Mouse (Mus musculus): ENCODE measurements at regions not wholly inside any gene's neighbourhood (a gene's known extent, or its start where the extent isn't known, plus 50 kb on each side); places are given as distances from the start of the nearest gene placed in this dataset.
"Not testable (repeated sequence)": the region's sequence is repeated elsewhere in the genome, so short reads cannot be mapped to it uniquely, and the experiment has no call there.

DNA sequence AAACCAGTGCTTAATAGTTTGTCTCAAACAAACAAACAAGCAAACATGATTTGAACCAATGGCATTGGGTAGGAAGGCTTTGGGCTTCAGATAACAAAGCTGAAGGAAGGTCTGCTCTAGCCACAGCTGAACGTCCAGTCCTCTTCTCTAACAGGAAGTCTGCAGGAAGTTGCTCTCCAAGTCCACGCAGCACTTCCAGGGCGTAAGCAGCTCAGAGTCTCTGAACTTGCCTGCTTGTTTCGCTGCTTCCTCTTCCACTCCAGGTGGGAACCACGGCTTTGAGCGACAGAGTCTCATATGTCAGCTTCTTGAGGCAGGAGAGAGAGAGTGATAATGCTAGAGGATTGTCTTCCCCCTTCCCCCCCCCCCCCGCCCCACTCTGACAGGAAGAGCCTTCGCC lies 123.6 kb downstream of the Tnfrsf21 start:
- peak; percentile 19; the same call in 1 of the 2 replicates for ATAC-seq (ENCODE audit: poor library complexity, severe bottlenecking)

DNA sequence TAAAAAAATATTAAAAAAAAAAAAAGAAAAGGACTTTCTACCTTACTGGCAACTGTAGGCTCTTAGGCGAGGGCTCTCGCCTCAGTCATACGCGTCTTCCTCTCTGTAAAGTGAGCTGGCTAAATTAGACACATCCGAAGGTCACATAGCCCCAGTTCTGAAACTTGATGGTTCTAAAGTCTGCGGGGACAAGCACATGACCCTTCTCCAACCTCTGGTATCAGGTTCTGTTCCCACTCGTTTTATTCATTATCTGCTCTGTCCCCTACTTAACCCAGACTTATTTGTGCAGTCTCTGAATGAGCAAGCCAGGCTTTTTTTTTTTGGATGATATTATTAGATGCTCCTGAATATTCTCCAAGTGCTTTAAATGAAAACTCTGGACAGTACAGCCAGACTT lies 125.4 kb downstream of the Tnfrsf21 start:
- no peak for ATAC-seq (ENCODE audit: poor library complexity, severe bottlenecking)

DNA sequence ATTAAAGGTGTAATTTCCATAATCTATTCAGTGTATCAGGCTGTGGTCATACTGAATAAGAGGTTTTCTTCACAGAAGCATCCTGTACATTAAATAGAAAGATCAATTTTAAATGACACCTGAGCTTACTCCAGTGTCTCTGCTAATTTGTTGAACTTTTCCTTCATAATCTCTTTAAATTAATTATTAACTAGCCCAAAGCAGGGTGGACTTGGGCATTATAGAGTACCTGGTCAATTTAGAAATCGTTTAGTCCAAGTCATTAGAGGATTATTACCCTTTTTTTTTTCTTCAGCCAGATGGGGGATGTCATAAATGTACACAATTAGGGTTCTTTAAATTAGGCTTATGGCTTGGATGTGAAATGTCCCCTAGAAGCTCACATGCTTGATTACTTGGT lies 124.4 kb upstream of the Adgrf1 start:
- ATAC-seq (ENCODE audit: poor library complexity, severe bottlenecking), result no peak

DNA sequence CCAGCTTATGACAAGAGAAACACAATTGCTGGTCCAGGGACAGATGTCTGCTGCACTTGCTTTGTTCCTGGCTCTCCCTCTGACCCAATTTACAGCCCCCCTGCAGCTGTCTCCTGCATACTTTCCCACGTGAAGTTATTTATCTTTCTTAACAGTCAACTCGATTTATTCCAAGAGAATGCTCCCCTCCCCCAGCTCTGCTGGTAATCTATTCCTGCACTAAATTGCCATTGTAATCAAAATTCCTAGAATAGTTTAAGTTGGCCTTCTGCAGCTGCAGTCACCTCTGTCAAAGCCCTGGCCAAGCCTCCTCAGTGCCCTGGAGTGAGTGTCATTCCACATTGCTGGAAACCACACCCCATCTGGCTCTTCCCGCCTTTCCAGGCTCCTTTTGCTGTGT lies 122.2 kb upstream of the Adgrf1 start:
- ATAC-seq (ENCODE audit: poor library complexity, severe bottlenecking), result no peak

DNA sequence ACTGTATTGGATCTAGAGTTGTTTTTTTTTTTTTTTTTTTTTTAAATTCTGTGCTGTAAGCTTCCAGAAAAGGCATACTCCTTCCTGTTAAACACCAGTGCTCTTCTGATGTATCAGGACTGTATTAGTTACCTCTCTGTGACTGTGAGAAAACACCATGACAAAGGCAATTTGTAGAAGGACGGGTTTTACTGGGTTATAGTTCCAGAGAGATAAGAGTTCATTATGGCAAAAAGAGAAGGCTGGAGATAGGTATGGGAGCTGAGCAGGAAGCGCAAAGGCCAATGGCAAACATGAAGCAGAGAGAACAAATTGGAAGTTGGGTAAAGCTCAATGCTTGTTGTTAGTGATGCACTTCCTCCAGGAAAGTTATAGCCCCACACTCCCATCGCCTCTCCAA lies 117.5 kb upstream of the Adgrf1 start:
- no peak for ATAC-seq (ENCODE audit: poor library complexity, severe bottlenecking)

DNA sequence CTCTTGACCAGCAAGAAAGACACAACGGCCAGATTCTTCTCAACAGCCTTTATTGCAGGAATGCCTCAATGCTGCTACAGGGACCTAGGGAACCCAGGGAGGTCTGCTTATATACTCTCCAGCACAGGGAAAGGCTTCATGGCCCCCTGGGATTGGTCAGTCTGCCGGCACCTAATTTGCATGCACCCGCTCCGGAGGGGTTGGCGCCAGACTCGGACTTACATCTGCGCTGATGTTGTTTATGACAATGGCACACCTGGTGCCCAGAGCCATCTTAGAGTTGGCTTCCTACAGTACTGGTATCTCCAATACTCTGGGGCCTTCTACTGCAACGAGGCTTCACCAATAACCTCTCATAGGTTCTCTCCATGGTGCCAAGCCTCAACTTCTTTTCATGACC lies 114.9 kb upstream of the Adgrf1 start:
- not testable (repeated sequence) for ATAC-seq (ENCODE audit: poor library complexity, severe bottlenecking)

DNA sequence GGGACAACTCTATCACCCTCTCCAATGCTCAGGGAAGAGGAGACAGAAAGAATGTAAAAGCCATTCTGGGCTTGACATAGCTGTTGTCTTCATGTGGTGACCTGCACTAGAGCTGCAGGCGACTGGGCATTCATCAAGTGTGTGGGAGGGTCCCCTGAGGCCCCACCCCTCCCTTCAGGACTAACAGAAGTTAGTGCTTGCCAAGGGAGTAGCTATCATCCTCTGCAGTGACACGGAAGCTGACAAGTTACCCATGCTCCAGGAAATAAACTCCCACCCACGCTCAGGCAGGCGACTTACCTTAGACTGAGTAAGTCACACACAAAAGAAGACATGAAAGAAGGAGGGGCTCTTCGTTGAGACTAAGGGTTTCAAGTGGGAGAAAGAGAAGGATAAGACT lies 114.0 kb upstream of the Adgrf1 start:
- ATAC-seq (ENCODE audit: poor library complexity, severe bottlenecking), result no peak

DNA sequence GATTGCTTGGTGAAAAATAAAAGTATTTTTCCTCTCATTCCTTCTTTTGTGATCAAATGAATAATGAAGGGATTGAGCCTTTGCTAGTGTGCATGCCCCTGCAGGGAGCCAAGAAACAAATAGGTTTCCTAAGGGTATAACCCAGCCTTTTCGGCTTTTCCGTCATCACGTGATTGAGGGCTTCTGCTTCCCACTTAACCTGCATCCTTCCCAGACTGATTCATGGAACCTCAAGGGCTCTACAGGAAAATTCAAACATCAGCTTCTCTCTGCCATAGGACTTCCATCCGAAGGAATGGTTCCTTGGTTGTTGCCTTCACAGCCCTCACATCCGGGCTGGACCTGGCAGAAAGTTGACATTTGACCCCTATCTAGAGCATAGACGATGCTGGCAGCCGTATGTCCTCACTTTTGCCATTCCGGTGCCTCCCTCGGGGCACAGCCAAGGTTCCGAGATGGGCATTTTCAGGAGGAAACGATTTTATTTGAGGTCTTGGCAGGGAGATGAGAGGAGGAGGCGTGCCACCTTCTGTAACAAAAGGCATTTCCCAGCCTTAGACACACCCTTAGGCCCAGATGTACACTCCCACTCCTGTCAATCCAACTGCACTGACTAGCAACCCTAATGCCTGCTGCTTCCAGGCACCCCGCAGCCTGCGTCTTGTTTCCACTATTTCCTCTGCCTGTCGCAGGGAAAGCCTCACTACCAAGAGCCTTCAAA lies 112.2 kb upstream of the Adgrf1 start:
- peak; percentile 52 for ATAC-seq (ENCODE audit: poor library complexity, severe bottlenecking)

DNA sequence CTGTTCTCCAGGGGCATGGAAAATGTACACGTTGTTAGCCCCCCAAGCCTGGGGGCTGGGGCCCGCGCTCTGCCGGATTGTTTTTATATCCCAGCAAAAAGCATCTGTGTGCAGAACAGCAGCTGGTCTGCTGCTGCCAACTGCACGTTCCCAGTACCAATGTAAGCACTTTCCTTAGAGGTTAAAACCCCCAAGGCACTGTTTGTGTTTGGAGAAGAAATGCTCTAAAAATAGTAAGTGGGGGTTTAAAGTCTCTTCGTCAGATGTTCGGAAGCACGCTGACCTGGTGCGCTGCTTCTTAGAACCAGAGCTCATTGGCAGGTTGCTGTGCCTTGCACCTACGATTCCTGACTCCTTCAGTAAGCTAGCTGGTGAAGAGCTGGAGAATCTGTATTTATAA lies 111.4 kb upstream of the Adgrf1 start:
- no peak for ATAC-seq (ENCODE audit: poor library complexity, severe bottlenecking)

DNA sequence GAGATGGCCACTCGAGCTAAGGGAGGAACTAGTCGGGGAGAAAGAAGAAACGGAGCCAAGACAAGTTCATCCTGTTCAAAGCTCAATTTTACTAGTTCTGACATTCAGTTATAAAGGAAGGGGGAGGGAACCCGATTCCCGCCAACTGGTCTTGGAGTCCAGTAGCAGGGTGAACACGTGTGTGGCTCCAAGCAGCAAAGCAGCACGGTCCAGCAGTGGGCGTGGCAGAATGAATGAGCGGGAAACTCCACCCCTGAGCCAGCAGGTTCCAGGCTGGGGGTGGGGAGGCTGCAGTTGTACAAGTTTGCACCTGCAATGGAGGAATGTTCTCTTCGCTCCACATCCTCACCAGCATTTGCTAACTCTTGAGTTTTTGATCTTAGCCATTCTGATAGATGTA lies 108.8 kb upstream of the Adgrf1 start:
- ATAC-seq (ENCODE audit: poor library complexity, severe bottlenecking), result not testable (repeated sequence)

DNA sequence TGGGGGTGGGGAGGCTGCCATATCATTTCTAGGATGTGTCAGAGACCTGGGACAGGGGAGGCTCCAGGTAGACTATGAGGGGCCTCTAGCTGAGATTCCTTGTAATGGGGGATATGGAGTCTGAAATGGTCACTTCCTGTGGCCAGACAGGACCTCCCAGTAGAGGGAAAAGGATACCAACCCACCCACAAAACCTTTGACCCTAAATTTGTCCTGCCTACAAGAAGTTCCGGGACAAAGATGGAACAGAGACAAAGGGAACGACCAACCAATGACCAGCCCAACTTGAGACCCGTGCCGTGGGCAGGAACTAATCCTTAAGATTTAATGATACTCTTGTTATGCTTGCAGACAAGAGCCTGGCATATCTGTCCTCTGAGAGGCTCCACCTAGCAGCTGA lies 107.0 kb upstream of the Adgrf1 start:
- ATAC-seq (ENCODE audit: poor library complexity, severe bottlenecking), result no peak

DNA sequence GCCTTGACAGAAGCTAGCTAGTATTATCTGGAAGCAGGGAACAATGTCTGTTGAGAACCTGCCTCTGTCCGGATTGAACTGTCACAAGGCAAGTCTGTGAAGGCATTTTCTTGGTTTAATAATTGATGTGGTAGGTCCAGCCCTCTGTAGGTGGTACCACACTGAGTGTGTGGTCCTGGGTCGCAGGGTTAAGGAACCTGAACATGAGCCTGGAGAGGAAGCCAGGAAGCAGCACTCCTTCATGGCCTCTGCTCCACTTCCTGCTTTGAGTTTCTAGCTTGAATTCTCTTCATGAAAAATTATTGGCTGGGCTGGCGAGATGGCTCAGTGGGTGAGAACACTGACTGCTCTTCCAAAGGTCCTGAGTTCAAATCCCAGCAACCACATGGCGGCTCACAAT lies 104.0 kb upstream of the Adgrf1 start:
- ATAC-seq (ENCODE audit: poor library complexity, severe bottlenecking), result peak; percentile 40; the same call in 1 of the 2 replicates

DNA sequence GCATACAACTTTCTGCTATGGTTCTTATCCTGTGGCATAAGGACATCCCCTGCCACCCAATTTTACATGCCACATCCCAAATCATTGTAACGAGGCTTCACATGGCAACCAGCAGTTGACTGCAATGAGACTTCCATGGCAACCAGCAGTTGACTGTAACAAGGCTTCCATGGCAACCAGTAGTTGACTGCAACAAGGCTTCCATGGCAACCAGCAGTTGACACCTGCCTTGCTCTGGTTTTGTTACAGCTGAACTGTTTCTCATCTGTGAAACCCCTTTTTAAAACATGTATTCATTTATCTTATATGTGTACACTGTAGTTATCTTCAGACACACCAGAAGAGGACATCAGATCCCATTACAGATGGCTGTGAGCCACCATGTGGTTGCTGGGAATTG lies 100.7 kb upstream of the Adgrf1 start:
- no peak for ATAC-seq (ENCODE audit: poor library complexity, severe bottlenecking)

DNA sequence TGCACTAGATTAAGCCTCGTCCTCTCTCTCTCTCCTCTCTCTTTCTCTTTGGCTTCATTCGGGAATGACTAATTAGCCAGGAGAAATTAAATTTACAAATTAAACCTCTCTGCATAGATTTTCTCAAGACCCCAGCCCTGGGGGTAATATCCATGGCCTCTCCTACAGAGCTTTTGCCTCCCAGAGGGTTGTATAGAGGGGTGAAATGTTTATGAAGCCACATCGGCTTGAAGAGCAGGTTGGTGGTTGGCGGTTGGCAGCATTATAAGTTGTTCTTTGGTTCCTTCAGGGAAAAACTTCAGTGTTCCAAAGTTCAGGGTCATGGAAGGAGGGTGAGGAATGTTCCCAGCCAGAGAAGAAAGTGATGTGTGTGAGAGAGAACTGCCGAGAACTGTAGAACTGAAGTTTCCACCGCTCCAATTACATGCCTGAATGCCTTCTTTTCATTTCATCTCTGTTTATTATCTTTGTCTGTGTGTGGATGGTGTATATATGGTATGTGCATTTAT lies 97.4 kb upstream of the Adgrf1 start:
- no peak for ATAC-seq (ENCODE audit: poor library complexity, severe bottlenecking)

DNA sequence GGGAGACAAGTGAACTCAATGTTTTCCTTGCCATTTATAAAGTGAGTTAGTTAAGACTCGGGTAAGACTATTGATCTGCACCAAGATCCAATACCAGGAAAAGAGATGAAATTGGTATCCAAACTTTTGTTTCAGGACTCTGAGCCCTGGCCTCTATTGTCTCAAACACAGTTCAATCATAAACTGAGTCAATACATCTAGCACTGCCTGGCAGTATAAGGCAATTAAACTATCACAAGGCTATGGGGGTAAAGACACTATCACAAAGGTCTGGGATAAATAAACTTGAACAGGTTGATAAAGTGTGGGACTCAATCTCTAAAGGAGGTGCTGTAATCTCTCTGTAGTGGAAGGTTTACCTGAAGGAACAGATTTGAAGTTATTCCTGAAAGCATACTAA lies 95.3 kb upstream of the Adgrf1 start:
- no peak for ATAC-seq (ENCODE audit: poor library complexity, severe bottlenecking)

DNA sequence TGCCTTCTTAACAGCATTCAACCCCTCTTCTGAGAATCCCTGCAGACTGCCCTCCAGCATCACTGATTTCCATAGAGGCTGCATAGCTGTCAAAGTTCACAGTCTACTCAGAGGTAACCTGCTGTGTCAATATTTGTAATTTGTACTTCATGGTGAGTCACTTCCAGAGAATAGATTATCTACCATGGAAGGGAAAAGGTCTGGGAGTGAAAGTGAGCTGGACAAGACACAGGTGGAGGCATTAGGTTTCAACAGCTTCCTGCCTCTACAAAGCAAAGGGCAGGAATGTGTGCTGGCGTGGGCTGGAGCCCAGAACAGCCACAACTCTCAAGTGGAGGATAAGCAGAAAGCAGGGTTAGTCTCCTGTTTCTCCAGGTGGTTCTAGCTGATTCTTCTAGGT lies 92.9 kb upstream of the Adgrf1 start:
- ATAC-seq (ENCODE audit: poor library complexity, severe bottlenecking), result no peak

DNA sequence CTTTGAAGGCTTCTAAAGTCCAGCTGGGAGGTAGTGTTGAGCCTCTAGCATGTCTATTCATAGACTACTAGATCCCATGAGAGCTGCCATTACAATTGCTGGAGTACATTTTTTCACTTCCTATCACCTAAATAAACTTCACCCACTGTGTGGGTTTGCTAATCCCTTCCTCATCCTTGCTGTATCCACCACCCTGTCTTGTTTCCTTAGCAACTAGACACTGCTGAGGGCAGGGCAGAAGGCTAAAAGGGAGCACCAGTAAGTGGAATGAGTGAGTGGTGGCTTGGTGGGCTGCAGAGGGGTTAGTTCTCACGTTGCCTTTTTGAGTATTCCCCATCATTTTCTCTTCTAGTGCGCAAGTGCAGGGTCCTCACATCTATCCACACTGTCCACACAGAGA lies 80.1 kb upstream of the Adgrf1 start:
- ATAC-seq (ENCODE audit: poor library complexity, severe bottlenecking), result peak; percentile 75

DNA sequence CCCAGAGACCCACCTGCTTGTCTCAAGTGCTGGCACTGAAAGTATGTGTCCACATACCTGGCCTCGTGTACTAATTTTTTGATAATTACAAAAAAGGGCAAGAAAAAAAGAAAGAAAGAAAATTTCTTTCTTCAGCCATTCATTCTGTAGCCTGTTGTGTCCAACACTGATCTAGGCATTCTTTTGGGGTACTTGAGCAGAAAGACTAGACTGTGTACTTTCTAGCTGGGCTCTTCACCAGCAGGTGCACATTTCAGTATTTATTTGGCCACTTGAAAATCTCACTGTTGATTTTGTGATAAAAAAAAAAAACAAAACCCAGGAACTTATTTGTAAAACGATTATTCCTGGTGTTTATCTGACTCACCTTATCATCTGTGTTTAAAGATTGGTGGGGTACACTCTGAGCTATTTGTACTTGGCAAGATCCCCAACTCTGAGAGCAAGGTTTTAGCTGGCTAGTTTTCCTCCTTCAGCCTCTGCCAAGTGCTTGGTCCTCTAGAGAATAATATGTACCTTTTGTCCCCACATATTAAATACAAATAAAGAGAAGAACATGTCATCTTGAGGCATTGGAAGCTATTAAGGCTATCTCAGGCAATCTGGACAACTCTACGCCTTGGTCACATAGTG lies 79.2 kb upstream of the Adgrf1 start:
- ATAC-seq (ENCODE audit: poor library complexity, severe bottlenecking), result no peak

DNA sequence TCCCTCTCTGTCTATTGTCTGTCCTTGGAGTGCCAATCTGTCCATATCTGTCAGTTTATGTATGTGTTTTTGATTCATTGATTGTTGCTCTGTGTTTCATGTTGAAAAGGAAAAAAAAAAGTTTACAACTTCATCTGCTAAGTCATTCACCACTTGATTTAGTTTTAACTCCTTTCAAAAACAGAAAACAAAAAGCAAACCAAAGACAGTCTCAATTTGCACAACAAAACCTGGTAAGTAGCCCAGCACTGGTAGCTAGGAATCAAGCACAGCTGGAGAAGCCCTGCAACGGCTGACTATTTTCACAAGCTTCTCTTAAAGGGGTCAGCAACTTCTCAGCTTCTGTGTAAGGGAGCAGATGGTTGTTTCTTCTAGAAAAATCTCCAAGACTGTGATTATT lies 72.9 kb upstream of the Adgrf1 start:
- no peak for ATAC-seq (ENCODE audit: poor library complexity, severe bottlenecking)

DNA sequence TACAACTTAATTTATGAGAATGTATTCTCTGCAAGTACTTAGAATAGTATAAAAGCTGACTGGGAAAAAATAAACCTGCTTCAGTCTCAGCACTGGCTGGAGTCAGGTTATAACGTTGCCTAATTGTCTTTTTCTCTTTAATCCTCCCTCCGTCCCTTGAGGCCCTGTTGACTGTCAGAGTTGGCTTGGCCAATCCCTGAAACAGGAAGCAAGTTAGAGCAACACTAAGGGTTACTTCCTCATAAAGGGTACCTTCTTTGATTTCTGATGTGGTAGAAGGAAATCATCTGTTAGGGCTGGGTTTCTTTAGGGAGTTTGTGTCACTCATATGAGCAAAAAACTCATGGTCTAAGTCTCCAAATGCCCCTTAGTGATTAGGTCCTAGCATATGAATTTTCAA lies 69.3 kb upstream of the Adgrf1 start:
- peak; percentile 100 for ATAC-seq (ENCODE audit: poor library complexity, severe bottlenecking)

DNA sequence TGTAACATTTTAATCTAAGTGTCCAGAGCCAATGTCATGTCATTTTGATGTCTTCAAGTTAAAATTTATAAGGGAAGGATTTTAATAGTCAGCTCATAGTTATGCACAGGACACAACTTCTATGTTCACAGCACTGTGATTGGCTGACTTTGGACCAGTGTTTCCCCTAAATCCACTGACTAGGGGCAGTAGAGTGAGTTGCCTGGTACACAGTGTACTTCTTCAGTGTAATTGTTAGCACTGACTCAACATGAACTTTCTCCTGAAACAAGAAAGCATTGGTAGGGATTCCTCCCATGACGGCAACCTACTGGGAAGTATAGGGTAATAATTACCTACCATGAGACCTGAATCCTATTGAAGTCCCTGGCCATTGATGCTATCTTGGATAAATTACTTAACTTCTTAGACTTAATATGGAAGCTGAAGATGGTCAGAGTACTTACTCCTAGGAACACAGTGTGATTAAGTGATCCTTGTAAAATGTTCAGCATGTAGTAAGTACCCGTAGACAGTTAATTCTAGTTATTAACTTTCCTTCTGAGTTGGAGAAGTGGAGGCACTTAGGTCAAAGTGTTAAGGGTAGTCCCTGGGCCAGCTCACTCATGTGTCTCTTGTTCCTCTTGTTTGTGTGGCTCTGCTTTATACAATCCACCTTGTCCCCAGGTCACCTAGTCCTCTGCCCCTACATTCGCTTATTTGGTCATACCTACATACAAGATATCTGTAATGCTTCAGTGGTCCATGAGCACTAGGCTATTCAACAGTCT lies 63.2 kb upstream of the Adgrf1 start:
- no peak for ATAC-seq (ENCODE audit: poor library complexity, severe bottlenecking)

DNA sequence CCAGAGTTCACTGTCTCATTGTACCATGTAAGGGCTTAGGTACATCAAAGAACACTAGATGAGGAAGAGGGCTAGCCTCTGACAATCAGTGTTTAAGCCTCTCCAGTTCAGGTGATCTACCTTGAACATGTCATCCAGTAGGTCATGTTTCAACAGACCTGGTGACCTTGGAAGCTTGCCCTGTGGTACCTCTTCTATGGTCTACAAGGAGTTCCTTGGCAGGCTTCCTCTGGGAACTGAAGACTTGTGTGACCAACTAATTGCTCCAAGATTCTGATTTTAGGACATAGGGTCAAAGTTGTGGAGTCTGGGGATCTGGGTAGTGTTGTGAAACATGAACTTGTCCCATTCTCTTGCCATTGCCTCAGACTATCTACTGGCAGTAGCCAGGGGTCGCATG lies 60.4 kb upstream of the Adgrf1 start:
- no peak for ATAC-seq (ENCODE audit: poor library complexity, severe bottlenecking)

Data from megakaryocyte, adult 5-6 weeks (primary cell).